Mouse (Mus musculus) kidney, embryonic 14.5 days (tissue): ENCODE measurements at regions not wholly inside any gene's neighbourhood (a gene's known extent, or its start where the extent isn't known, plus 50 kb on each side); places are given as distances from the start of the nearest gene placed in this dataset.

Source experiments
- ATAC-seq: fragments of 200-750 bp; cut with Nextera tagmentation; 2 replicates; pipeline ENCODE4 v1.8.0; 2017; ENCODE audit warnings: moderate number of reproducible peaks, mild to moderate bottlenecking, moderate TSS enrichment, moderate library complexity; ENCODE audit not compliant: low FRiP score, low TSS enrichment
- H3K27ac ChIP-seq: fragments of 300-500 bp; sonication (generic); 2 replicates; pipeline ENCODE4 v1.5.1; 2014; ENCODE audit warnings: low read depth, mild to moderate bottlenecking, low read length, moderate library complexity, mixed read lengths
- H3K27me3 ChIP-seq: fragments of 300-500 bp; sonication (generic); 2 replicates; pipeline ENCODE4 v1.6.1; 2014; ENCODE audit warnings: mild to moderate bottlenecking, low read length; ENCODE audit not compliant: control insufficient read depth, insufficient read depth
- H3K36me3 ChIP-seq: fragments of 300-500 bp; sonication (generic); 2 replicates; pipeline ENCODE4 v1.6.1; 2014; ENCODE audit warnings: low read length, mixed read lengths; ENCODE audit not compliant: control insufficient read depth, insufficient read depth
- H3K4me1 ChIP-seq: fragments of 300-500 bp; sonication (generic); 2 replicates; pipeline ENCODE4 v1.6.1; 2014; ENCODE audit warnings: low read length, mixed read lengths; ENCODE audit not compliant: control insufficient read depth, insufficient read depth
- H3K4me2 ChIP-seq: fragments of 300-500 bp; sonication (generic); replicated peaks from 2 replicates; pipeline ENCODE4 v1.6.1; 2014; ENCODE audit warnings: low read depth, mild to moderate bottlenecking, low read length
- H3K4me3 ChIP-seq: fragments of 300-500 bp; sonication (generic); 2 replicates; pipeline ENCODE4 v1.5.1; 2014; ENCODE audit warnings: mild to moderate bottlenecking, low read length
- H3K9ac ChIP-seq: fragments of 300-500 bp; sonication (generic); 2 replicates; pipeline ENCODE4 v1.6.1; 2014; ENCODE audit warnings: low read depth, mild to moderate bottlenecking, low read length, moderate library complexity
- H3K9me3 ChIP-seq: fragments of 300-500 bp; sonication (generic); 2 replicates; pipeline ENCODE4 v1.6.1; 2016; ENCODE audit warnings: low read length; ENCODE audit not compliant: control insufficient read depth
- WGBS: fragments of 180-500 bp; shearing (Covaris S2); extraction: QIAGEN DNeasy Blood & Tissue Kit; methylation state at CpG from one replicate; pipeline ENCODE4 v1.1.7; 2014; 5-methylcytosine and 5-hydroxymethylcytosine counted together

GRCm38 (mm10) chr13:59323933-59324332 is 261.1 kb downstream of the Agtpbp1 start:
- Histone ChIP-seq H3K9me3 (no peaks in the 10 kb centered on the region), H3K9ac (no peak overlapping the region), H3K4me3 (no peak overlapping the region), H3K4me2 (no peak overlapping the region), H3K27ac (no peak overlapping the region), H3K36me3 (no peaks in the 10 kb centered on the region), H3K27me3 (no peaks in the 10 kb centered on the region), H3K4me1 (no peaks in the 10 kb centered on the region)
- ATAC-seq, result no peak
- WGBS, result 50% methylated on average over 3 of the region's 3 CpGs

- Histone ChIP-seq H3K9me3 (no peaks in the 10 kb centered on the region), H3K4me1 (no peaks in the 10 kb centered on the region), H3K4me3 (no peak overlapping the region), H3K4me2 (no peak overlapping the region), H3K9ac (no peak overlapping the region), H3K27me3 (no peaks in the 10 kb centered on the region), H3K27ac (no peak overlapping the region), H3K36me3 (no peaks in the 10 kb centered on the region)
- no peak for ATAC-seq
- 42% methylated on average over 5 of the region's 5 CpGs for WGBS
Observed at GRCm38 (mm10) chr13:59323441-59323840, 261.6 kb downstream of the Agtpbp1 start.

- Histone ChIP-seq H3K4me3 (no peak overlapping the region), H3K4me2 (no peak overlapping the region), H3K36me3 (no peaks in the 10 kb centered on the region), H3K4me1 (no peaks in the 10 kb centered on the region), H3K9me3 (no peaks in the 10 kb centered on the region), H3K9ac (no peak overlapping the region), H3K27me3 (no peaks in the 10 kb centered on the region), H3K27ac (no peak overlapping the region)
- WGBS, result 85% methylated on average over 5 of the region's 5 CpGs
- ATAC-seq, result no peak
Observed at GRCm38 (mm10) chr13:59320261-59320660, 264.8 kb downstream of the Agtpbp1 start.

- H3K9me3 ChIP-seq, result no peaks in the 10 kb centered on the region
- ATAC-seq, result no peak
- H3K36me3 ChIP-seq, result no peaks in the 10 kb centered on the region
- H3K4me2 ChIP-seq, result no peak overlapping the region
- H3K4me3 ChIP-seq, result no peak overlapping the region
- H3K27ac ChIP-seq, result no peak overlapping the region
- no peaks in the 10 kb centered on the region for H3K27me3 ChIP-seq
- H3K4me1 ChIP-seq, result no peaks in the 10 kb centered on the region
- WGBS, result 73% methylated on average over 16 of the region's 16 CpGs
- no peak overlapping the region for H3K9ac ChIP-seq
Observed at GRCm38 (mm10) chr13:59317458-59318005, 267.5 kb downstream of the Agtpbp1 start.

GRCm38 (mm10) chr13:59315811-59316210 is 269.2 kb downstream of the Agtpbp1 start:
- Histone ChIP-seq H3K27ac (no peak overlapping the region), H3K9ac (no peak overlapping the region), H3K36me3 (no peaks in the 10 kb centered on the region), H3K27me3 (no peaks in the 10 kb centered on the region), H3K9me3 (no peaks in the 10 kb centered on the region), H3K4me2 (no peak overlapping the region), H3K4me3 (no peak overlapping the region), H3K4me1 (no peaks in the 10 kb centered on the region)
- ATAC-seq, result no peak
- WGBS, result 61% methylated on average over 3 of the region's 3 CpGs

- no peak overlapping the region for H3K9ac ChIP-seq
- no peak overlapping the region for H3K4me2 ChIP-seq
- no peaks in the 10 kb centered on the region for H3K27me3 ChIP-seq
- H3K4me3 ChIP-seq, result no peak overlapping the region
- 65% methylated on average over 1 of the region's 1 CpGs for WGBS
- H3K4me1 ChIP-seq, result no peaks in the 10 kb centered on the region
- H3K27ac ChIP-seq, result no peak overlapping the region
- no peaks in the 10 kb centered on the region for H3K9me3 ChIP-seq
- ATAC-seq, result no peak
- H3K36me3 ChIP-seq, result no peaks in the 10 kb centered on the region
Observed at GRCm38 (mm10) chr13:59314419-59314818, 270.6 kb downstream of the Agtpbp1 start.

GRCm38 (mm10) chr13:59313725-59314330 is 271.2 kb downstream of the Agtpbp1 start:
- H3K4me2 ChIP-seq, result no peak overlapping the region
- H3K4me3 ChIP-seq, result no peak overlapping the region
- no peaks in the 10 kb centered on the region for H3K36me3 ChIP-seq
- H3K27me3 ChIP-seq, result no peaks in the 10 kb centered on the region
- H3K4me1 ChIP-seq, result no peaks in the 10 kb centered on the region
- no peak overlapping the region for H3K9ac ChIP-seq
- no peaks in the 10 kb centered on the region for H3K9me3 ChIP-seq
- ATAC-seq, result no peak
- no peak overlapping the region for H3K27ac ChIP-seq
- 94% methylated on average over 7 of the region's 7 CpGs for WGBS

GRCm38 (mm10) chr13:59292905-59293304 is 292.1 kb downstream of the Agtpbp1 start:
- Histone ChIP-seq H3K4me1 (no peaks in the 10 kb centered on the region; the same call in 1 of the 2 replicates), H3K27ac (no peak overlapping the region), H3K27me3 (no peaks in the 10 kb centered on the region), H3K4me2 (no peak overlapping the region), H3K36me3 (no peaks in the 10 kb centered on the region), H3K9ac (no peak overlapping the region), H3K9me3 (no peaks in the 10 kb centered on the region), H3K4me3 (no peak overlapping the region)
- 20% methylated on average over 5 of the region's 5 CpGs for WGBS
- no peak for ATAC-seq

GRCm38 (mm10) chr13:59289127-59289526 is 295.9 kb downstream of the Agtpbp1 start:
- WGBS, result 50% methylated on average over 11 of the region's 11 CpGs
- Histone ChIP-seq H3K4me3 (no peak overlapping the region), H3K4me1 (no peaks in the 10 kb centered on the region; the same call in 1 of the 2 replicates), H3K27me3 (no peaks in the 10 kb centered on the region), H3K9me3 (no peaks in the 10 kb centered on the region), H3K9ac (no peak overlapping the region), H3K36me3 (no peaks in the 10 kb centered on the region), H3K4me2 (no peak overlapping the region), H3K27ac (no peak overlapping the region)
- no peak for ATAC-seq
